Mouse (Mus musculus) cortical plate, adult 2 months (tissue): ENCODE data around the gene Rbmy. TPM values are rescaled to one million over a fixed set of nuclear protein-coding genes. Genes with fewer than 3 reads are reported as not detected.
"Not testable (repeated sequence)": the region's sequence is repeated elsewhere in the genome, so short reads cannot be mapped to it uniquely, and the experiment has no call there.

Experiments used
- H3K27ac ChIP-seq: fragments of 200-500 bp; 2 replicates; pipeline ENCODE4 v1.5.1; 2012; ENCODE audit warnings: low read length, control low read depth, inconsistent platforms; ENCODE audit not compliant: insufficient read depth
- H3K4me1 ChIP-seq: fragments of 200-500 bp; 2 replicates; pipeline ENCODE4 v1.6.1; 2011; ENCODE audit warnings: low read length; ENCODE audit not compliant: control insufficient read depth, insufficient read depth
- H3K4me3 ChIP-seq: fragments of 200-500 bp; 2 replicates; pipeline ENCODE4 v1.5.1; 2011; ENCODE audit warnings: mild to moderate bottlenecking, low read length, control low read depth; ENCODE audit not compliant: insufficient read depth
- polyA plus RNA-seq: library from polyadenylated mRNA; depleted of rRNA; stranded (reverse); fragments of >200 nt; gene quantifications from 2 replicates; pipeline ENCODE4 v1.2.3, GENCODE M21; 2012; rRNA removed

The Rbmy gene
- not detected in 2 replicates for polyA plus RNA-seq

DNA sequence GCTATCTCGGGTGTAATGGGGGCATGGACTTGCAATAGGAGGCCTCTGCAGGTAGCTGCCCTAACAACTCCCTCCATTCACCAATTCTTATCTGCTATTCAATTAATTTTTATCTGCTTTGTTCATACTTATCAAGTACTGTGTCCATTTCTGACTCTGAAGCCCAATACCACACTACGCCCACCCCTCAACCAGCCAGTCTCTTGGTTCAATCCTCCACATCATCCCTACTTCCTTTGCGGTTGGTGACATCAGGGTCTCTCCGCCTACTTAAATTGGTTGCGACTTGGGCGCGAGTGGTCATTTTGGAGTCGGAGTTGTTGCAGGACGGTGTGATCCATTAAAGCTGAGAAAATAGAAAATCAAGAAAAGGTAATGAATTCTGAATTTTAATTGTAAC, at the start of gene Rbmy, which contains the start of gene Gm10256:
TSS of gene Rbmy (plus strand) at position 301 of the 400 bp plus-strand sequence.
TSS of gene Gm10256 (plus strand) at position 320 of the 400 bp plus-strand sequence.
- not testable (repeated sequence) for H3K4me3 ChIP-seq, H3K27ac ChIP-seq, H3K4me1 ChIP-seq

DNA sequence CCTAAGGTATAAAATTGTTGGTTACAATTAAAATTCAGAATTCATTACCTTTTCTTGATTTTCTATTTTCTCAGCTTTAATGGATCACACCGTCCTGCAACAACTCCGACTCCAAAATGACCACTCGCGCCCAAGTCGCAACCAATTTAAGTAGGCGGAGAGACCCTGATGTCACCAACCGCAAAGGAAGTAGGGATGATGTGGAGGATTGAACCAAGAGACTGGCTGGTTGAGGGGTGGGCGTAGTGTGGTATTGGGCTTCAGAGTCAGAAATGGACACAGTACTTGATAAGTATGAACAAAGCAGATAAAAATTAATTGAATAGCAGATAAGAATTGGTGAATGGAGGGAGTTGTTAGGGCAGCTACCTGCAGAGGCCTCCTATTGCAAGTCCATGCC, 34.4 kb upstream of the Rbmy start, which contains the start of gene Gm4064:
TSS of gene Gm4064 (minus strand) at position 101 of the 400 bp plus-strand sequence.
- H3K4me1 ChIP-seq, H3K27ac ChIP-seq, H3K4me3 ChIP-seq: not testable (repeated sequence)

Other genes with a start within 250 kb of the Rbmy start
- gene H2al2c, start 231.6 kb upstream of the Rbmy start, polyA plus RNA-seq, result not detected in 2 replicates
- not detected in 2 replicates for gene Sry, start 167.0 kb upstream of the Rbmy start, polyA plus RNA-seq
- gene H2al2b, start 110.0 kb upstream of the Rbmy start, polyA plus RNA-seq, result not detected in 2 replicates
- gene Gm4064, start 34.5 kb upstream of the Rbmy start, polyA plus RNA-seq, result not detected in 2 replicates
- gene Gm10256, start within 50 bp of the Rbmy start, polyA plus RNA-seq, result not detected in 2 replicates
- gene Gm10352, start 70.3 kb downstream of the Rbmy start, polyA plus RNA-seq, result not detected in 2 replicates
- gene Gm29289, start 101.9 kb downstream of the Rbmy start, polyA plus RNA-seq, result not detected in 2 replicates